Mouse (Mus musculus) kidney, adult 11 months (tissue): Measurements from ENCODE around the gene Lamtor1.

Source experiments
- DNase-seq: peaks from one replicate; pipeline ENCODE4 v3.0.0; 2022

The Lamtor1 gene

GRCm38 (mm10) chr7:101905561-101906286 lies at the start of gene Lamtor1:
Gene Lamtor1 (plus strand): TSS chr7:101905904.
- DNase-seq, result peak; percentile 100

- no peak for DNase-seq
Observed at GRCm38 (mm10) chr7:101857094-101857493, 48.6 kb upstream of the Lamtor1 start, which contains the start of gene Folr2. Gene Folr2 (minus strand): TSS chr7:101857194.

DNA sequence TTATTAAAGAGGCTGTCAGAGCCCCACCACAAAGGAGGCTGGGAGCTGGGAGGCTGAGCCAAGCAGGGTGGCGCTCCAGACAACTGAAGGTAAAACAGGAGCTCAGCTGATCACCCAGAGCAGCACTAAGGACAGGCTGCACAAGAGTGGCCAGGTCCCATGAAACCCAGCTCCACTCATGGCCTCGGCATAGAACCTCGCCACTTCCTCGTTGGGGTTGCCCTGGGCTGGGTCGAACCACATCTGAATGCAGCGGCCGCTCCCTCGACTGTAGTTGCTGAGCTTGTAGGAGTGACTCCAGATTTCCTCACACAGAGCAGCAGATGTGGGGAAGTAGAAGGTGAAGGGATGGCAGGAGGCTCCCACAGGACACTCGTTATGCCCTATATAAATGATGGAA lies 47.3 kb upstream of the Lamtor1 start:
- no peak for DNase-seq

- DNase-seq, result peak; percentile 46
Observed at GRCm38 (mm10) chr7:101860978-101861377, 44.7 kb upstream of the Lamtor1 start.

GRCm38 (mm10) chr7:101862291-101862690 lies 43.4 kb upstream of the Lamtor1 start:
- no peak for DNase-seq

- DNase-seq, result no peak
Observed at GRCm38 (mm10) chr7:101863415-101863814, 42.3 kb upstream of the Lamtor1 start, which contains the start of gene Anapc15. Gene Anapc15 (plus strand): TSS chr7:101863715.

DNA sequence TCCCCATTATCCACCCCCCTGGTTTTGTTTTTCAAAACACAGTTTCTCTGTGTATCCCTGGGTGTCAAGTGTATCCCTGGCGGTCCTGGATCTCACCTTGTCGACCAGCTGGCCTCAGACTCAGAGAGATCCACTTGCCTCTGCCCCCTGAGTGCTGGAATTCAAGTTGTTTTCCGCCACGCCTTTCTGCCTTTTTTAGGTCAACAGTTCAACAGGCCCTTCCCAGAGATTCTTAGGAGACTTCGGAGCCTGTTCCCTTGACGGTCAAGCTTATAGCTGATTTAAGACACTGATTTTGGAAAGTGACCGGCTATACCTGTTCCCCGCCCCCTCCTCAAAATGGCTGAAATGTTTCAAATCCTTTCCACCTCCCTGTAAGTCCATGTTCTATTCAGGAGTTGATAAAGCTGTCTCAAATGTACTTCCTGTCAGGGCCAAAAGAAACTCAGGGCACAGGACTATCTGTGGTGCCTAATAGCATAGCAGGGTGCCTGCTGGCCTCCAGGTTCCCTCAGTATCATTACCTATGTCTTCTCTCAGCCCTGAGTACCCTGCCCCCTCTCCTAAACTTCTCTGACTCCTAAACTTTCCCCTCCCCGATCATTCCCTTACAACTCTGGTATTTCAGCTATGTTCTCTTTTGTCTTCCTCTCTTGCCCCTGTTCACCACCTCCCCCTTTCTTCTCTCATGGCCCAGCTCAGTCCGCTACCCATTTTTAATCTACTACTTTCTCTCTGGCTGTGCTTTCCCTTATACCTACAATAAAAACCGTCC lies 39.0 kb upstream of the Lamtor1 start:
- no peak for DNase-seq

DNA sequence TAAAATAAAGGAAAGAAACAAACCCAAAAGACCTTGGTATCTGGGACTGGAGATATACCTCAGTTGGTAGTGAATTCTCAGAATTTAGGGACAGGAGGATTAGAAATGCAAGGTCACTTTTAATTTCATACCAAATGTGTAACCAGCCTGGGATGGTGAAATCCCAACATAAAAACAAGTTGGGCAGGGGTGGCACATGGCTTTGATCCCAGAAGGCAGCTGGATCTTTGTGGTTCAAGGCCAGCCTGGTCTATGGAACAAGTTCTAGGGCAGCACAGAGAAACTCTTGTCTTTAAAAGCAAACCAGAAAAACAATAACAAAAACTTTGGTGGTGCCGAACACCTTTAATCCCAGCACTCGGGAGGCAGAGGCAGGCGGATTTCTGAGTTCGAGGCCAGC lies 38.2 kb upstream of the Lamtor1 start:
- no peak for DNase-seq

DNA sequence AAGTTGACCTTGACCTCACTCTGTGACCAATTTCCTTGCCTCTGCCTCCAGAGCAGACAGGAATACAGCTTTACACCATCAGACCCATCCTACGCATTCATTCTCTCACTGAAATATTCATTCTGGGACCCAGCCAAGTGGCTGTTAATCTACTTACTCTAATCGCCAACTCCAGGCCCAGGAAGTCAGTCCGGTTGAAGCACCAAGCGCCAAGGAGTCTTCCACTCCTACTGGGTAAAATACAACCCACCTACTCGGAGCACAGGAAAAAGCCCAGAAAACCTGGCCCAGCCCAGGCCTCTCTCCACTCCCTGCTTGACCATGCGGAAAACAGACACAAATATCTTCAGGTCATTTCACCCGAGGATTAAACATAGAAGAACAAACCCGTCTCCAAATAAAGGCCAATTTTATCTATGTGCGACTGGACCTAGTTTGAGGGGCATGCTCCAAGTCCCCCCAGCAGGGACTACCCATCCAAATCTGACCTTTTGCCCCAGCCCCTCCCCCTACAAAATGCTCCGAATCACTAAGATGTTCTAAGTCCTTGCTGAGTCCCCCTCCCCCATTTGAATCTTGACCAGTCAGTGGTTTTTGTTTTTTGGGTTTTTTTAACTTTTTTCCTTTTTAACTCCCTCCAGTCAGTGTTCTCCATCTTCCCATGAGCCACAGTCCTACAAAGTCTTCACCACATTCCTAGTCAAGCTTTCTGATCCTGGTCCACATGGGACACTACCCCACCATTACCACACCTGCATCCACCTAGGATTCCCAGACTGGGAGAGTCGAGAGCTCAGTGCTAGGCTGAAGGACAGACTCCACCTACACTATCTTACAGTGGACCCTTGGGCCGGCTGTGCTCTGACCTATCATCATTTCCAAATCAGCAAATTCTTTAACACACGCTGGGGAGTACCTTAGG lies 37.2 kb upstream of the Lamtor1 start:
- DNase-seq, result peak; percentile 78

GRCm38 (mm10) chr7:101869163-101869500 lies 36.6 kb upstream of the Lamtor1 start:
- DNase-seq, result peak; percentile 49

- DNase-seq, result peak; percentile 85
Observed at GRCm38 (mm10) chr7:101870629-101871028, 35.1 kb upstream of the Lamtor1 start, which contains the start of gene Folr1. Gene Folr1 (minus strand): TSS chr7:101870788.

DNA sequence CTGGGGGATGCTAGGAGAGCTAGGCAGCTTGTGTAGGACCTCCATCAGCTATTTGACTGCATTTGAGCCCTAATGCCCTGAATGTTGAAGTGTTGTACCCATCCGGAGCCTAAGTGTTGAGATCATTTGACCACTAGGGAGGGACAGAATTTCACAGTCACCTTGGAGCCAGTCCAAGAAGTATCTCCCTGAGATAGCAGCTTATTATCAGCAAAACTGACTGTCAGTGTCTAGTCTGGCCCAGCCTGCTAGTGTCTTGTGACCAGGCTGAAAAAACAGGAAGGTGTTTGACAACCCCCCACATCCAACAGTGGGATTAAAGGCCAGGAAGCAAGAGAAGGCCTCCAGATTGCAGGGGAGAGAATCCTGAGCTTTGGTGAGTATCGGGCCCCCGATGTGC lies 34.4 kb upstream of the Lamtor1 start:
- DNase-seq, result no peak

DNA sequence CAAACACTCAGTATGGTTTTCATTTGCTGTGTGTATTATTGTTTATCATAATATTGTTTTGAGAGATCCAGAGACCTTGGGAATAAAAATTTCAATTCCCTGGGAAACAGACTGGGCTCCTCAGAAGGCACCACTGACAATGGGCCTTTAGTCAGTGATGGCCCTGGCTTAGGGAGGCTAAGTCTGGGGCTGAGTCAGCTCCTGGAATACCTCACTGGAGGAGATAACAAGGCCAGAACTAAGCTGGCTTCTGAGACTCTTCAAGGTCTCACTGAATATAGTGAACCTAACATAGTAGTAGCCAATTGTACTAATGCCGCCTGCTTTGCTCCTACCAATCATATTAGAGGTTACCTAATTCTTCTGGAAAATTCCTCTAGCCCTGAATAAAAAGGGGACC lies 29.7 kb upstream of the Lamtor1 start:
- no peak for DNase-seq

- DNase-seq, result no peak
Observed at GRCm38 (mm10) chr7:101880855-101881254, 24.8 kb upstream of the Lamtor1 start.

DNA sequence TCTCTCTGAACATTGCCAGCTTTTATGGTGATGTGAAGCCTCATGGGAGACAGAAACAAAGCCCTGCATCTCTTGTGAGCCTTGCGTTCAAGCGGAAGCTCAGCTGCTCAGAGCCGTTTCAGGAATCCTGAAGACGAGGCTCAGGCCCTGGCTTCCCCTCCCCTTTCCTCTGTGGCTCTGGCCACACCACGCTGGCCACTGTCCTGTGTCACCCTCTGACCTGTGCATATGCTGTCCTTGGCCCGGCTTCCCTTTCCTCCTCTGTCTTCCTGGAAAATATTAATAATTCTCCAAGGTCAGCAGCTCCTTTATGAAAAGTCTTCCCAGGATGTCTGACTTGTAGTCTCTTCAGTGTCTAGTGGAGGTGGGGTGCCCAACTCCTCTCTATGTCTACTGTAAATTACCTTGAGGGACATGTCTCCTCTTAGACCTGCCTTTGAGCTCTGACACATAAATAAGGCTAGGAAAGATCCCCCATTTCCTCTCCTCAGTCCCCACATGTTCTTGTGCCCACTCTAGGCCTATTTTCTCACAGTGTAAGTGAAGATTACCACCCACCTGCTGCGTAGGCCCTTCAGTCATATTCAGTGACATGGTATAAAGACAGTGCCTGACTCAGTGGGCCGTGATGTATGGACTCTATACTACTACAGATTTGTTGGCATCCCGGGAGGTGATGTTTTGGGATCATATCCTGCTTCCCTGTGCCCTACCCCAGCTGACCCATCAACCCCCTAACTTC lies 23.1 kb upstream of the Lamtor1 start:
- no peak for DNase-seq

DNA sequence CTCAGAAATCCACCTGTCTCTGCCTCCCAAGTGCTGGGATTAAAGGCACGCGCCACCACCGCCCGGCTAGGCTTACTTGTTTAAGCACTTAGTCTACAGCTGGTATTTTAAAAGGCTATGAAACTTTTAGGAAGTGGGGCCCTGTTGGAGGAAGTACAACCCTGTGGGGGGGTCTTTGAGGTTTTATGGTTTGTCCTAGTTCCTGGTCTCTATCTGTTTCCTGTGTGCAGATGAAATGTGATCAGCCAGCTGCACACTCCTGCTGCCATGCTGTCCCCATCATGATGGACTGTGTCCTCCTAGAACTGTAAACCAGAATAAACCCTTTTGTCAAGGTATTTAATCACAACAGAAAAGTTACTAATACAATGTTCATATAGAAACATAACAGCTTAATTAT lies 21.5 kb upstream of the Lamtor1 start:
- no peak for DNase-seq

DNA sequence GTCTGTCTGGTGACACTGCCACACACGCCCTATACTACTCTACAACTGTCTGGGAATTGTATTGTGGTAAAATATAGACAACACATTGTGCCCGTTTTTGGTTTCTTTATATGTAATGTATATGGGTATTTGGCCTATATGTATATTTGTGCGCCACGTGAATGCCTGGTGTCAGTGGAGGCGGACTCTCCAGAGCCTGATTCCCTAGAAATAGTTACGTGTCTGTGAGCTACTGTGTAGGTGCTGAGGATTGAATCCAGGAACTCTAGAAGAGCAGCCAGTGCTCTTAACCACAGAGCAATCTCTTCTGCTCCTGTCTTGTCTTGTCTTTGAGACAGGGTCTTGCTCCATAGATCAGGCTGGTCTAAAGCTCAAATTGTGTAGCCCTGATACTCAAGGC lies 19.4 kb upstream of the Lamtor1 start:
- no peak for DNase-seq

- no peak for DNase-seq
Observed at GRCm38 (mm10) chr7:101888460-101888859, 17.2 kb upstream of the Lamtor1 start.

- DNase-seq, result no peak
Observed at GRCm38 (mm10) chr7:101895695-101896094, 10.0 kb upstream of the Lamtor1 start.

GRCm38 (mm10) chr7:101896104-101897066 lies 9.3 kb upstream of the Lamtor1 start:
- peak; percentile 99 for DNase-seq
